Mouse (Mus musculus): ENCODE results near the gene Gm17469. TPM values are rescaled to one million over a fixed set of nuclear protein-coding genes. Genes with fewer than 3 reads are reported as not detected.
"Not testable (repeated sequence)": the region's sequence is repeated elsewhere in the genome, so short reads cannot be mapped to it uniquely, and the experiment has no call there.

The Gm17469 gene
- polyA plus RNA-seq (2014; fragmentation: Nextera tagmentation; extraction: Ambion mirVana), result not detected in 2 replicates

- H3K4me1 ChIP-seq (ENCODE audit: control insufficient read depth, insufficient read depth, low read length); H3K27ac ChIP-seq (replicated peaks; ENCODE audit: low read depth, low read length); H3K4me2 ChIP-seq (ENCODE audit: low read length); H3K4me3 ChIP-seq (replicated peaks; ENCODE audit: low read depth, low read length); H3K9ac ChIP-seq (replicated peaks; ENCODE audit: low read length); DNase-seq; ATAC-seq (ENCODE audit: low FRiP score, low TSS enrichment); H3K9me3 ChIP-seq (ENCODE audit: control insufficient read depth, low read length); H3K27me3 ChIP-seq (ENCODE audit: control insufficient read depth, insufficient read depth, low read length); H3K36me3 ChIP-seq (ENCODE audit: control insufficient read depth, insufficient read depth, low read length): not testable (repeated sequence)
- no CpG with 5 or more reads among the region's 4 CpGs for WGBS
Measured at GRCm38 (mm10) chrX:124629593-124629992, at the start of gene Gm17469. TSS of gene Gm17469 (plus strand) at chrX:124629893.

Other genes with a start within 250 kb of the Gm17469 start
- gene Gm17584, start 129.3 kb upstream of the Gm17469 start, polyA plus RNA-seq (2014; fragmentation: Nextera tagmentation; extraction: Ambion mirVana), result not detected in 2 replicates

Data from midbrain, embryonic 14.5 days (tissue).